Mouse (Mus musculus) regulatory T cell (primary cell): ENCODE data around the gene Gale.

Experiments
- in situ Hi-C: fragments of 300-600 bp; cut with MboI, MseI; formaldehyde crosslinking; loops from one replicate; pipeline ENCODE4 v1.15.1; 2025; ENCODE audit warnings: high pct_unique_total_duplicates

The Gale gene

DNA sequence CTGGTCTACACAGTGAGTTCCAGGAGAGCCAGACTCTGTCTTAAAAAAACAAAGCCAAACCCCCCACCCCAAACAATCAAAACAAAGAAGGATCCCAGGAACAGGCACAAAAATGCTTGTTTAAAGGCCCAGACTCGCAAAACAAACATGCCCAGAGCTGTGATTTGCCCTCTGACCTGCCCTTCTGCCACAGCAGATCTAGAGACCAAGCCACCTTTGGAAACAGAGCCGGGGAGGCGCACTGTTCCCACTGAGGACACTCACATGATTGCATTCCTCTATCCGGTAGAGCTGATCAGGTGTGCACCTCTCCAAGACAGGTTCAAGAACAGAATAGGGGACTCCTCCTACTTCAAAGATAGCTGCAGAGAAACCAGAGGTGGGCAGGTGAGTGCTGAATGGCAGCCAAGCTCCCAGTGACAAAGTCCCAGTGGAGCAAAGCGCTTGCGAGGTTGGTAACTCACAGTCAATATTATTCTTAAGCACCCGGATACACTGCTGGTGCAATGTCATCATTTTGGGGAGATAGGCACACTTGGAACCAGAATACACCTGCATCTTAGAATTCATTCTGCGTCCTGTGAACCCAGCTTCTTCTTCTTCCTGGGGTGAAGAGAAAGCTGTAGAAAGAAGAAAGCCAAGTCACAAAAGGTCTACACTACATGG, 45.4 kb downstream of the Gale start:
- in situ Hi-C loops: loop anchor here (25.0 kb wide), 1 partner anchor 1578 kb away; the partner anchor contains the start of gene Usp48

DNA sequence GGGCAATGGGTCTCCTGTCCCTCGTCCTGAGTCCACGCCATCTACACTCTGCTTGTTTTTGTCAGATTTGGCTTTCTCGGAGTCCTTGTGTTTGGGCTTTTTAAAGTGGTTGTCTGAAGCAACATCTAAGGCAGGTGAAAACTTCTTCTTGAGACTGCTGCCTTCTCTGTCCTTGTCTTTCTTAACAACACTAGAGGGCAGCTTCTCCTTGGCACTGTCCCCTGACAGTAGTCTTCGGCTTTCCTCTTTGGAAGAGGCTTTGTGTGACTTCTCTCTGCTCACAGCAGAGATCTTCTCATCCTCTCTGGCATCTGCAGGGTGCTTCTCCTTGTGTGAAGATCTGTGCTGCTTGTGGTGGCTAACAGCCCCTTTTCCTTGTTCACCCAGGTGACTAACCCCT, 47.1 kb downstream of the Gale start:
- in situ Hi-C loops: loop anchor here (25.0 kb wide), 1 partner anchor 1577 kb away; the partner anchor contains the start of gene Usp48

DNA sequence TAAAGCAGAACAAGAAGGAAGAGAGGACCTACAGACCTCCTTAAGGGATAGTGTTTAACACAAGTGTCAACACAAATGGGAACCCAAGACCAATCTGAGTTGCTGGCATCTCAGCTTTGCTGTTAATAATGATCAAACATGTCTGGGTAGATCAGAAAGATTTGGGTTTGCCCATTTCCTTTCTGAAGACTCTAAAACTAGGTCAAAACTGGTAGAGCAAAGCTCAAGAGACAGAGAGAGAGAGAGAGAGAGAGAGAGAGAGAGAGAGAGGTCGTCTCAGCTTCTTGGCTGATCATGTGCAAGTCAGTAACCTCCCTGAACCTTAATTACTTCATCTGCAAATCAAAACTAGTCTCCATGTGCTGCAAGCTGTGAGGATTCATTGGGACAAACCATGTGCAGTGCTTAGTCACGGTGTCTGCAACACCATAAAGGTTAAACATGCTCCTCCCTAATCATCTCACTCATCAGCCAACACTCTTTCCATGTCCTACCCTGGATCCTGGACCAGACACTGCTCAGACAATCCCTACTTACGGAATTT, 52.6 kb downstream of the Gale start:
- in situ Hi-C loops: loop anchor here (25.0 kb wide), 1 partner anchor 1571 kb away; the partner anchor contains the start of gene Usp48
